Mouse (Mus musculus): ENCODE data around the gene Rhof. TPM values are rescaled to one million over a fixed set of nuclear protein-coding genes. Genes with fewer than 3 reads are reported as not detected.

Rhof gene
- total and polyA plus RNA-seq, 2 experiments, result 0.09 to 0.86 TPM

GRCm38 (mm10) chr5:123147569-123147968 is 15.1 kb upstream of the Rhof start:
- no peak for DNase-seq (ENCODE audit: extremely low read depth, low read depth, low spot score)
- no peak overlapping the region for H3K4me3 ChIP-seq (ENCODE audit: insufficient read depth, low read depth, low read length)
- peaks cover 20% of the 10 kb centered on the region for H3K4me1 ChIP-seq (ENCODE audit: control insufficient read depth, insufficient read depth, low read length)
- no peak overlapping the region for H3K27ac ChIP-seq (replicated peaks; ENCODE audit: insufficient read depth, low read depth, low read length)
- H3K79me2 ChIP-seq (ENCODE audit: control insufficient read depth, insufficient read depth, low read length), result peaks cover 25% of the 10 kb centered on the region; the same call in 1 of the 2 replicates
- peaks cover 14% of the 10 kb centered on the region; the same call in 1 of the 2 replicates for H3K36me3 ChIP-seq (ENCODE audit: control insufficient read depth, insufficient read depth, low read length)
- 92% methylated on average over 17 of the region's 17 CpGs for WGBS
- H3K27me3 ChIP-seq (ENCODE audit: control insufficient read depth, insufficient read depth, low read length), result no peaks in the 10 kb centered on the region
- no peak for TF ChIP-seq POLR2A (IDR thresholded peaks at IDR 0.05; ENCODE audit: extremely low read depth, insufficient read depth, low read length)
- TF ChIP-seq CTCF (IDR thresholded peaks at IDR 0.05; ENCODE audit: low read depth, low read length), result no peak
- H3K9ac ChIP-seq (ENCODE audit: low read depth, low read length), result no peak overlapping the region

- WGBS, result 93% methylated on average over 11 of the region's 11 CpGs
- no peak overlapping the region for H3K9ac ChIP-seq (ENCODE audit: low read depth, low read length)
- DNase-seq (ENCODE audit: extremely low read depth, low read depth, low spot score), result no peak
- no peak for TF ChIP-seq CTCF (IDR thresholded peaks at IDR 0.05; ENCODE audit: low read depth, low read length)
- TF ChIP-seq POLR2A (IDR thresholded peaks at IDR 0.05; ENCODE audit: extremely low read depth, insufficient read depth, low read length), result no peak
- peaks cover 20% of the 10 kb centered on the region for H3K4me1 ChIP-seq (ENCODE audit: control insufficient read depth, insufficient read depth, low read length)
- H3K4me3 ChIP-seq (ENCODE audit: insufficient read depth, low read depth, low read length), result no peak overlapping the region
- H3K79me2 ChIP-seq (ENCODE audit: control insufficient read depth, insufficient read depth, low read length), result peaks cover 23% of the 10 kb centered on the region; the same call in 1 of the 2 replicates
- H3K27me3 ChIP-seq (ENCODE audit: control insufficient read depth, insufficient read depth, low read length), result no peaks in the 10 kb centered on the region
- H3K36me3 ChIP-seq (ENCODE audit: control insufficient read depth, insufficient read depth, low read length), result peaks cover 9% of the 10 kb centered on the region; the same call in 1 of the 2 replicates
- no peak overlapping the region for H3K27ac ChIP-seq (replicated peaks; ENCODE audit: insufficient read depth, low read depth, low read length)
Measured at GRCm38 (mm10) chr5:123146357-123146756, 13.9 kb upstream of the Rhof start.

- H3K4me3 ChIP-seq (ENCODE audit: insufficient read depth, low read depth, low read length), result peak overlapping the region; percentile 47
- H3K27ac ChIP-seq (replicated peaks; ENCODE audit: insufficient read depth, low read depth, low read length), result peak overlapping the region; percentile 45
- WGBS, result 37% methylated on average over 20 of the region's 20 CpGs
- H3K36me3 ChIP-seq (ENCODE audit: control insufficient read depth, insufficient read depth, low read length), result peaks cover 9% of the 10 kb centered on the region; the same call in 1 of the 2 replicates
- H3K79me2 ChIP-seq (ENCODE audit: control insufficient read depth, insufficient read depth, low read length), result peaks cover 19% of the 10 kb centered on the region; the same call in 1 of the 2 replicates
- TF ChIP-seq CTCF (IDR thresholded peaks at IDR 0.05; ENCODE audit: low read depth, low read length), result no peak
- no peak for TF ChIP-seq POLR2A (IDR thresholded peaks at IDR 0.05; ENCODE audit: extremely low read depth, insufficient read depth, low read length)
- DNase-seq (ENCODE audit: extremely low read depth, low read depth, low spot score), result peak; percentile 53
- peaks cover 16% of the 10 kb centered on the region for H3K4me1 ChIP-seq (ENCODE audit: control insufficient read depth, insufficient read depth, low read length)
- H3K27me3 ChIP-seq (ENCODE audit: control insufficient read depth, insufficient read depth, low read length), result no peaks in the 10 kb centered on the region
- H3K9ac ChIP-seq (ENCODE audit: low read depth, low read length), result peak overlapping the region; percentile 57
Measured at GRCm38 (mm10) chr5:123144746-123145590, 12.5 kb upstream of the Rhof start.

GRCm38 (mm10) chr5:123143971-123144745 is 11.7 kb upstream of the Rhof start:
- TF ChIP-seq CTCF (IDR thresholded peaks at IDR 0.05; ENCODE audit: low read depth, low read length) (no peak), POLR2A (IDR thresholded peaks at IDR 0.05; ENCODE audit: extremely low read depth, insufficient read depth, low read length) (no peak)
- peak; percentile 75 for DNase-seq (ENCODE audit: extremely low read depth, low read depth, low spot score)
- H3K36me3 ChIP-seq (ENCODE audit: control insufficient read depth, insufficient read depth, low read length), result peaks cover 9% of the 10 kb centered on the region; the same call in 1 of the 2 replicates

GRCm38 (mm10) chr5:123143251-123143970 is 10.9 kb upstream of the Rhof start:
- 1% methylated on average over 24 of the region's 24 CpGs for WGBS
- Histone ChIP-seq H3K27me3 (ENCODE audit: control insufficient read depth, insufficient read depth, low read length) (no peaks in the 10 kb centered on the region), H3K27ac (replicated peaks; ENCODE audit: insufficient read depth, low read depth, low read length) (peak overlapping the region; percentile 95), H3K4me3 (ENCODE audit: insufficient read depth, low read depth, low read length) (peak overlapping the region; percentile 89), H3K4me1 (ENCODE audit: control insufficient read depth, insufficient read depth, low read length) (peaks cover 13% of the 10 kb centered on the region), H3K36me3 (ENCODE audit: control insufficient read depth, insufficient read depth, low read length) (peaks cover 6% of the 10 kb centered on the region; the same call in 1 of the 2 replicates), H3K9ac (ENCODE audit: low read depth, low read length) (peak overlapping the region; percentile 98), H3K79me2 (ENCODE audit: control insufficient read depth, insufficient read depth, low read length) (peaks cover 19% of the 10 kb centered on the region; the same call in 1 of the 2 replicates)
- DNase-seq (ENCODE audit: extremely low read depth, low read depth, low spot score), result no peak
- TF ChIP-seq CTCF (IDR thresholded peaks at IDR 0.05; ENCODE audit: low read depth, low read length) (no peak), POLR2A (IDR thresholded peaks at IDR 0.05; ENCODE audit: extremely low read depth, insufficient read depth, low read length) (no peak)

More at GRCm38 (mm10) chr5:123143971-123144745, 11.7 kb upstream of the Rhof start:
- peak overlapping the region; percentile 57 for H3K9ac ChIP-seq (ENCODE audit: low read depth, low read length)
- peaks cover 19% of the 10 kb centered on the region; the same call in 1 of the 2 replicates for H3K79me2 ChIP-seq (ENCODE audit: control insufficient read depth, insufficient read depth, low read length)
- peak overlapping the region; percentile 47 for H3K4me3 ChIP-seq (ENCODE audit: insufficient read depth, low read depth, low read length)
- WGBS, result 5% methylated on average over 17 of the region's 17 CpGs
- peak overlapping the region; percentile 45 for H3K27ac ChIP-seq (replicated peaks; ENCODE audit: insufficient read depth, low read depth, low read length)
- no peaks in the 10 kb centered on the region for H3K27me3 ChIP-seq (ENCODE audit: control insufficient read depth, insufficient read depth, low read length)
- peaks cover 13% of the 10 kb centered on the region for H3K4me1 ChIP-seq (ENCODE audit: control insufficient read depth, insufficient read depth, low read length)
